Mouse (Mus musculus) heart, embryonic 15.5 days (tissue): ENCODE measurements around the gene Mgp. TPM values are rescaled to one million over a fixed set of nuclear protein-coding genes. Genes with fewer than 3 reads are reported as not detected.

ENCODE experiments used
- ATAC-seq: fragments of 200-750 bp; cut with Nextera tagmentation; replicated peaks from 2 replicates; pipeline ENCODE4 v1.8.0; 2017; ENCODE audit warnings: low read depth, moderate TSS enrichment; ENCODE audit not compliant: insufficient number of reproducible peaks, insufficient read depth, low FRiP score
- H3K27ac ChIP-seq: fragments of 300-500 bp; sonication (generic); 2 replicates; pipeline ENCODE4 v1.5.1; 2015; ENCODE audit warnings: mild to moderate bottlenecking, inconsistent platforms
- H3K27me3 ChIP-seq: fragments of 300-500 bp; sonication (generic); 2 replicates; pipeline ENCODE4 v1.6.1; 2015; ENCODE audit warnings: inconsistent platforms
- H3K36me3 ChIP-seq: fragments of 300-500 bp; sonication (generic); 2 replicates; pipeline ENCODE4 v1.6.1; 2015; ENCODE audit warnings: mild to moderate bottlenecking, inconsistent platforms
- H3K4me1 ChIP-seq: fragments of 300-500 bp; sonication (generic); replicated peaks from 2 replicates; pipeline ENCODE4 v1.6.1; 2015; ENCODE audit warnings: inconsistent platforms
- H3K4me2 ChIP-seq: fragments of 300-500 bp; sonication (generic); 2 replicates; pipeline ENCODE4 v1.6.1; 2015; ENCODE audit warnings: inconsistent platforms, mild to moderate bottlenecking, moderate library complexity
- H3K4me3 ChIP-seq: fragments of 300-500 bp; sonication (generic); 2 replicates; pipeline ENCODE4 v1.5.1; 2015; ENCODE audit warnings: mild to moderate bottlenecking, inconsistent platforms
- H3K9ac ChIP-seq: fragments of 300-500 bp; sonication (generic); 2 replicates; pipeline ENCODE4 v1.6.1; 2015; ENCODE audit warnings: mild to moderate bottlenecking, inconsistent platforms
- H3K9me3 ChIP-seq: fragments of 300-500 bp; sonication (generic); replicated peaks from 2 replicates; pipeline ENCODE4 v1.6.1; 2016; ENCODE audit warnings: inconsistent platforms
- WGBS: fragments of 180-500 bp; shearing (Covaris S2); methylation state at CpG from one replicate; pipeline ENCODE4 v1.1.7; 2015; ENCODE audit warnings: mixed read lengths; 5-methylcytosine and 5-hydroxymethylcytosine counted together
- polyA plus RNA-seq: library from polyadenylated mRNA; unstranded; fragments of >200 nt; fragmentation: Nextera tagmentation; extraction: Ambion mirVana; gene quantifications from 2 replicates; pipeline ENCODE4 v1.2.1, GENCODE M21; 2015

The Mgp gene
- polyA plus RNA-seq, 1 experiment from 2014 or later = 595 TPM

GRCm38 (mm10) chr6:136850267-136850666, 25.4 kb downstream of the Mgp start:
- Histone ChIP-seq H3K27me3 (no peaks in the 10 kb centered on the region), H3K4me2 (no peak overlapping the region), H3K9ac (no peak overlapping the region), H3K4me1 (peaks cover 7% of the 10 kb centered on the region), H3K36me3 (no peaks in the 10 kb centered on the region), H3K4me3 (no peak overlapping the region), H3K27ac (no peak overlapping the region), H3K9me3 (no peaks in the 10 kb centered on the region)
- 62% methylated on average over 6 of the region's 6 CpGs for WGBS
- ATAC-seq = no peak

DNA sequence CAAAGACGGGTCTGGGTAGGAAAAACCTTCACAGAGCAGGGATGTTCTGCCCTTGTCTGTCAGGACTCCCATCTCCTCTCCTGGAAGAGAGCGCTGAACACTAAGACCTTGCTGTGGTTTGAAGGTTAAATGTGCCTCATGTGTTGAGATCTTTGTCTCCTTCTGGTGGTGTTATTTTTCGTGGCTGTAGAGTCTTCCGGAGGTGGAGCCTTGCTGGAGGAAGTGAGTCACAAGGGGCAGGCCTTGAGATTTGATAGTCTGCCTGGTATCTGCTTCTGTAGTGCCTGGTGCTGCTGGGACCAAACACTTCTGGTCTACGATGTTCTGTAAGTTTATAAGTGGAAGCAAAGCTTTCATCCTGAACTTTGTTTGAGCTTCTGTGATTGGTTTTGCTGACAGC, 26.7 kb downstream of the Mgp start:
- no peak for ATAC-seq
- 84% methylated on average over 5 of the region's 5 CpGs for WGBS
- Histone ChIP-seq H3K9ac (no peak overlapping the region), H3K36me3 (no peaks in the 10 kb centered on the region), H3K4me1 (peaks cover 4% of the 10 kb centered on the region), H3K4me3 (no peak overlapping the region), H3K9me3 (no peaks in the 10 kb centered on the region), H3K27ac (no peak overlapping the region), H3K4me2 (no peak overlapping the region), H3K27me3 (no peaks in the 10 kb centered on the region)

- ATAC-seq = no peak
- whole genome bisulfite sequencing = 77% methylated on average over 8 of the region's 8 CpGs
- peaks cover 4% of the 10 kb centered on the region for H3K4me1 ChIP-seq
Observed at GRCm38 (mm10) chr6:136848399-136848798, 27.2 kb downstream of the Mgp start.

GRCm38 (mm10) chr6:136847790-136848189, 27.8 kb downstream of the Mgp start:
- H3K4me3 ChIP-seq = no peak overlapping the region
- H3K9me3 ChIP-seq = no peaks in the 10 kb centered on the region
- H3K36me3 ChIP-seq = no peaks in the 10 kb centered on the region
- H3K27ac ChIP-seq = no peak overlapping the region
- 34% methylated on average over 2 of the region's 2 CpGs for WGBS
- no peak overlapping the region for H3K9ac ChIP-seq
- no peaks in the 10 kb centered on the region for H3K27me3 ChIP-seq
- no peak for ATAC-seq
- H3K4me2 ChIP-seq = no peak overlapping the region
- peaks cover 3% of the 10 kb centered on the region for H3K4me1 ChIP-seq

More at GRCm38 (mm10) chr6:136848399-136848798, 27.2 kb downstream of the Mgp start:
- Histone ChIP-seq H3K36me3 (no peaks in the 10 kb centered on the region), H3K9me3 (no peaks in the 10 kb centered on the region), H3K4me3 (no peak overlapping the region), H3K27ac (no peak overlapping the region), H3K9ac (no peak overlapping the region), H3K4me2 (no peak overlapping the region), H3K27me3 (no peaks in the 10 kb centered on the region)

DNA sequence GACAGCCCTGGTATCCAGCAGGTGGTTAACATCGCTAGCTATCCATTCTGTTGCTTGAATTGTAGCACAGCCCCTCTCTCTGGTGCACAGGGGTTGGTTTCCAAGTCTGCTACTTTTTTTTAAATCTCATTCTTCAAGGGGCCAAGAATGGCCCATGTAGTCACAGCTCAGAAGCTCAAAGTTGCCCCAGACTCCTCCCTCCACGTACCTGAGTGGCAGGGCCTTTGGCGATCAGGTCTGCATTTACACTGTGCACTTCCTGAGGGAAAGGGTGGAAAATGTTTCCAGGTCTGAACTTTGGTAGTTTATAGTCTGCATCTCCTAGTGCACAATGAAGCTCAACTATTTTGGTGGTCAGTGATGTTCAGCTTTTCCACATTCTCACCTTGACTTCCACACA, 28.4 kb downstream of the Mgp start:
- WGBS = 88% methylated on average over 3 of the region's 3 CpGs

GRCm38 (mm10) chr6:136845706-136846480, 29.7 kb downstream of the Mgp start:
- H3K27ac ChIP-seq = no peak overlapping the region
- H3K4me2 ChIP-seq = no peak overlapping the region
- H3K27me3 ChIP-seq = no peaks in the 10 kb centered on the region
- H3K4me3 ChIP-seq = no peak overlapping the region
- H3K4me1 ChIP-seq = no peaks in the 10 kb centered on the region
- no peaks in the 10 kb centered on the region for H3K9me3 ChIP-seq
- H3K36me3 ChIP-seq = no peaks in the 10 kb centered on the region
- WGBS = 66% methylated on average over 5 of the region's 5 CpGs
- ATAC-seq = no peak
- no peak overlapping the region for H3K9ac ChIP-seq

More for the DNA sequence above, 28.4 kb downstream of the Mgp start:
- ATAC-seq = no peak
- Histone ChIP-seq H3K4me3 (no peak overlapping the region), H3K4me1 (no peaks in the 10 kb centered on the region), H3K27me3 (no peaks in the 10 kb centered on the region), H3K9ac (no peak overlapping the region), H3K4me2 (no peak overlapping the region), H3K9me3 (no peaks in the 10 kb centered on the region), H3K27ac (no peak overlapping the region), H3K36me3 (no peaks in the 10 kb centered on the region)

DNA sequence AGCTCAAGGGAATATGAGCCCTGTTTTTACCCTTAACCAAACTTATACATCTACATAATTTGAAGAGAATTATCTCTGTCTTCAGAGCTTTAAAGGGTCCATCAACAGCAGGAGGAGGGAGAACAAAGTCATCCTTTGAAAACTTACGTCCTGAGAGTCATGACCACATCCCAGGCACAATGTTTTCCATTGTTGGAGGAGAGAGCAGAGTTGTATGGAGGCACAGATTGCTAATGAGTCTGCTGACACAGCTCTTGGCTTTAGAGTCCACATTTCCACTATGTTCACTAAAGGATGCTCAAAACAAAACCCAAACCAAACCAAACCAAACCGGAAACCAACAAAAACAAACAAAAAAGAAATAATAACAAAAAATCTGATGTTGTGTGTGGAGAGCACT, 30.7 kb downstream of the Mgp start:
- Histone ChIP-seq H3K9me3 (no peaks in the 10 kb centered on the region), H3K27me3 (no peaks in the 10 kb centered on the region), H3K27ac (no peak overlapping the region), H3K4me1 (no peaks in the 10 kb centered on the region), H3K36me3 (no peaks in the 10 kb centered on the region), H3K4me3 (no peak overlapping the region), H3K9ac (no peak overlapping the region), H3K4me2 (no peak overlapping the region)
- no peak for ATAC-seq
- 61% methylated on average over 2 of the region's 2 CpGs for WGBS

GRCm38 (mm10) chr6:136837323-136837722, 38.3 kb downstream of the Mgp start:
- no peak for ATAC-seq
- no peak overlapping the region for H3K9ac ChIP-seq

GRCm38 (mm10) chr6:136835352-136835751, 40.3 kb downstream of the Mgp start, which contains the start of gene Smco3:
Smco3 (minus strand) TSS chr6:136835452.
- Histone ChIP-seq H3K9ac (no peak within 1 kb of the TSS), H3K4me3 (no peak within 1 kb of the TSS), H3K4me1 (no peaks in the 10 kb centered on the region), H3K27ac (no peak within 1 kb of the TSS), H3K9me3 (no peaks in the 10 kb centered on the region), H3K36me3 (no peaks in the 10 kb centered on the region), H3K4me2 (no peak within 1 kb of the TSS), H3K27me3 (no peaks in the 10 kb centered on the region)
- WGBS = 44% methylated on average over 4 of the region's 4 CpGs
- no peak for ATAC-seq

More at GRCm38 (mm10) chr6:136837323-136837722, 38.3 kb downstream of the Mgp start:
- no peaks in the 10 kb centered on the region for H3K36me3 ChIP-seq
- no peak overlapping the region for H3K4me3 ChIP-seq
- 71% methylated on average over 3 of the region's 3 CpGs for WGBS
- no peaks in the 10 kb centered on the region for H3K9me3 ChIP-seq
- no peak overlapping the region for H3K4me2 ChIP-seq
- no peak overlapping the region for H3K27ac ChIP-seq
- no peaks in the 10 kb centered on the region for H3K27me3 ChIP-seq
- H3K4me1 ChIP-seq = no peaks in the 10 kb centered on the region

DNA sequence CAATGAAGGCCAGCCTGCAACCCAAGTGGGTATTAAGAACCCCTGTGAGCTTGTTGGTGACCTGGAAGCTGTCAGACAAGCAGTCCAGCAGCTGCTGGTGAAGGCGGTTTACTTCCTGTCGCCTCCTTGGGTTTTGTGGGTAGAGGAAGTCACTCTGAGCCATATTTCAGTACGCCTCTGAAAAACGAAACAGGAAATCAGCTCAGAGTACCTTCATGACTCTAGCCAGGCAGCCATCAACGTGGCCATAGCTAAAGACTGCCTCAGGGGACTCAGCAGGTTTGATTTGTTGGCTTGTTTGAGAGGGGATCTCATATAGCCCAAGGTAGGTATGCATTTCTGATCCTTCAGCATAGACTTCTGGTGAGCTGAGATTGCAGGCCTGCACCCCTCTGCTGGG, 43.9 kb downstream of the Mgp start:
- WGBS = 66% methylated on average over 5 of the region's 5 CpGs
- Histone ChIP-seq H3K4me1 (peaks cover 4% of the 10 kb centered on the region), H3K4me2 (no peak overlapping the region), H3K4me3 (no peak overlapping the region), H3K9ac (no peak overlapping the region), H3K27me3 (no peaks in the 10 kb centered on the region), H3K9me3 (no peaks in the 10 kb centered on the region), H3K27ac (no peak overlapping the region), H3K36me3 (no peaks in the 10 kb centered on the region)
- no peak for ATAC-seq

GRCm38 (mm10) chr6:136828681-136829080, 46.9 kb downstream of the Mgp start:
- H3K9ac ChIP-seq = peak overlapping the region; percentile 52; the same call in 1 of the 2 replicates
- peaks cover 20% of the 10 kb centered on the region for H3K36me3 ChIP-seq
- H3K4me2 ChIP-seq = peak overlapping the region; percentile 72
- H3K4me3 ChIP-seq = peak overlapping the region; percentile 73
- no peak for ATAC-seq
- 35% methylated on average over 4 of the region's 4 CpGs for WGBS
- no peaks in the 10 kb centered on the region for H3K27me3 ChIP-seq
- peak overlapping the region; percentile 84 for H3K27ac ChIP-seq
- no peaks in the 10 kb centered on the region for H3K9me3 ChIP-seq
- H3K4me1 ChIP-seq = peaks cover 6% of the 10 kb centered on the region
